Mouse (Mus musculus): ENCODE data around the gene Polrmt.

DNA sequence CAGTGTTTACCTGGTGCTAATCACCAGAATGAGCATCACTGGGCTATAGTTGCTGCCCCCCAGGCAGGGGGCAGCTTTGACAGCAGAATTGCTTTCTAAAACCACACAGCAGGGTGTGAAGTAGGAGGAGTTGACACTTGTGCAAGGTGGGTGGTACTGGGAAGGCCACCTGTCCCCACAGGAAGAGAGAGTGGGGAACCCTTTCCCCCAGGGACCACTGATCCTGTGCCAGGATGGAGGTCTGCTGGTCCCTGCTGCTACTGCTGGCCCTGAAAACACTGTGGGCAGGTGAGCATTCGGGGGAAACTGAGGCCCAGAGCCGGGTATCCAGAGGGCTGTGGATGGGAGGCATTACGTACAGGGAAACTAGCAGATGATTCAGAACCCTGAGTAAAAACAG lies 57.2 kb downstream of the Polrmt start:
- TF ChIP-seq CTCF (IDR thresholded peaks at IDR 0.05; ENCODE audit: low read depth) = no peak
- no peak for TF ChIP-seq EP300 (IDR thresholded peaks at IDR 0.05; ENCODE audit: low read depth)
